ENCODE assay signal across 25 mouse cellular contexts in genomic region chr12:118872673-118873072, GRCm38 (mm10). TPM values are rescaled to one million over a fixed set of nuclear protein-coding genes. Genes with fewer than 3 reads are reported as not detected.
"Had no signal": no experiment of that assay in that cellular context is flagged by ENCODE, and none has a peak within 500 bp of the region (broad histone marks: within the 10 kb centered on the region; RNA-seq: fewer than 3 reads in every experiment).

No protein-coding gene starts in this region.

- H3K27me3 ChIP-seq: liver, embryonic 13.5 days; liver, embryonic 15.5 days; megakaryocyte, embryonic 14.5 days; midbrain, embryonic 13.5 days; midbrain, embryonic 15.5 days; neural tube, embryonic 13.5 days; neural tube, embryonic 15.5 days had no signal

- DNase-seq: liver, embryonic 13.5 days; liver, postnatal 0 days; lung, adult 2 months; lung, postnatal 14 days; lung, postnatal 36 days; retina, postnatal 1 day; right cerebral cortex, adult 18-20 months; right cerebral cortex, postnatal 25 days; right cerebral cortex, postnatal 4 days; spleen, adult 18-20 months; thymus, adult 18-20 months; thymus, postnatal 14 days; thymus, postnatal 36 days had no signal

- H3K36me3 ChIP-seq: liver, embryonic 13.5 days; liver, embryonic 15.5 days; midbrain, embryonic 13.5 days; midbrain, embryonic 15.5 days; neural tube, embryonic 13.5 days; neural tube, embryonic 15.5 days had no signal

- H3K4me1 ChIP-seq: liver, embryonic 13.5 days; liver, embryonic 15.5 days; megakaryocyte, embryonic 14.5 days; midbrain, embryonic 13.5 days; midbrain, embryonic 15.5 days; neural tube, embryonic 13.5 days; neural tube, embryonic 15.5 days had no signal

- H3K9ac ChIP-seq: liver, embryonic 13.5 days; liver, embryonic 15.5 days; liver, postnatal 0 days; midbrain, embryonic 13.5 days; midbrain, embryonic 15.5 days; neural tube, embryonic 13.5 days; neural tube, embryonic 15.5 days had no signal

- H3K9me3 ChIP-seq: liver, embryonic 13.5 days; liver, embryonic 15.5 days; megakaryocyte, embryonic 14.5 days; midbrain, embryonic 13.5 days; midbrain, embryonic 15.5 days; neural tube, embryonic 13.5 days; neural tube, embryonic 15.5 days had no signal

- ATAC-seq: liver, postnatal 0 days; midbrain, embryonic 13.5 days; midbrain, embryonic 15.5 days had no signal

- H3K4me2 ChIP-seq: liver, embryonic 13.5 days; liver, embryonic 15.5 days; midbrain, embryonic 11.5 days; midbrain, embryonic 13.5 days; midbrain, embryonic 15.5 days; neural tube, embryonic 13.5 days; neural tube, embryonic 15.5 days had no signal

- H3K27ac ChIP-seq: liver, embryonic 13.5 days; liver, embryonic 15.5 days; macrophage; midbrain, embryonic 13.5 days; midbrain, embryonic 15.5 days; neural tube, embryonic 13.5 days; neural tube, embryonic 15.5 days had no signal

- H3K4me3 ChIP-seq: liver, embryonic 13.5 days; liver, embryonic 15.5 days; megakaryocyte, embryonic 14.5 days; midbrain, embryonic 13.5 days; midbrain, embryonic 15.5 days; myocyte; neural tube, embryonic 13.5 days; neural tube, embryonic 15.5 days had no signal

RNA-seq across cellular contexts. Expression of gene Sp8, which starts 26.5 kb away (rescaled TPM):
- total RNA-seq: megakaryocyte progenitor cell, adult 5-6 weeks had no signal
- polyA plus RNA-seq: liver, embryonic 13.5 days; liver, embryonic 15.5 days; liver, postnatal 0 days; lung, adult 2 months; macrophage; small intestine, adult 2 months; stomach, embryonic 14.5 days had no signal
